Mouse (Mus musculus) liver, adult (tissue): Measurements from ENCODE around the gene Art2b.

Experiments used
- GATA4 ChIP-seq: IDR thresholded peaks from 2 replicates; pipeline ENCODE4 v1.6.1; 2014; ENCODE audit warnings: mild to moderate bottlenecking, low read length; ENCODE audit not compliant: insufficient replicate concordance

Art2b gene

DNA sequence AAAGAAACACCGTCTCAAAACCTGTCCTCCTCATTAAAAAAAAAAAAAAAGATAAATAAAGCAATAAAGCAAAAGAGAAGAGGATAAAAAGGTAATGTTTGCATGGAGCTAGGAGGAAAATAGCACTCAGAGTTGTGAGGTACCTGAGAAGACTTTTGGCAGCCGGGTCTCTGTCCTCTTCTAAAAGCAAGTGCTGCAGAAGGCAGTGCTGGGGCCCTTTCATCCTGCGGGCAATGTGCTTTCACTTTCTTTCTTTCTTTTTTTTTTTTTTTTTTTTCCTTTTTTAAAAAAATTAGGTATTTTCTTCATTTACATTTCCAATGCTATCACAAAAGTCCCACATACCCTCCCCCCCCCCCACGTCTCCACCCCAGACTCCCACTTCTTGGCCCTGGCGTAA is at the start of gene Art2b:
TSS of gene Art2b (minus strand) at position 193 of the 400 bp plus-strand sequence.
- no peak for TF ChIP-seq GATA4

DNA sequence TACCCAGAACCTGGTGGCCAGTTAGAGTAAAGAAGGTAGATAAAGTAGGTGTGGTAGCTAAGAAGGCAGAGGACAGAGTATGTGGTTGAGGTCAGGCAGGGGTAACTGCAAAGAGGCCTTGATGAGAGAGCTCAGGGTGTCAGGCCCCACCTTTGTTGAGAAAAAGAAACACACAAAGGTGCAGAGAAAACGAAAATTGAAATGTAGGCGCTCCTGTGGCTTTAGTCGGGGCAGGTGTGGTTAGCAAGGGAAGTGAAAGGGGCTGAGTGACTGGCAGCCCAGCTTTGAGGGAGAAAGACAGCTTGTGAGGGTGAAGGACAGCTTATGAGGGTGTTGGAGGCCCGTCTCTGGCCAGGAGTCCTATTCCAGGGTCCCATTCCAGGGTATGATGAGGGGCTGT is 49.1 kb upstream of the Art2b start:
- TF ChIP-seq GATA4 = no peak

DNA sequence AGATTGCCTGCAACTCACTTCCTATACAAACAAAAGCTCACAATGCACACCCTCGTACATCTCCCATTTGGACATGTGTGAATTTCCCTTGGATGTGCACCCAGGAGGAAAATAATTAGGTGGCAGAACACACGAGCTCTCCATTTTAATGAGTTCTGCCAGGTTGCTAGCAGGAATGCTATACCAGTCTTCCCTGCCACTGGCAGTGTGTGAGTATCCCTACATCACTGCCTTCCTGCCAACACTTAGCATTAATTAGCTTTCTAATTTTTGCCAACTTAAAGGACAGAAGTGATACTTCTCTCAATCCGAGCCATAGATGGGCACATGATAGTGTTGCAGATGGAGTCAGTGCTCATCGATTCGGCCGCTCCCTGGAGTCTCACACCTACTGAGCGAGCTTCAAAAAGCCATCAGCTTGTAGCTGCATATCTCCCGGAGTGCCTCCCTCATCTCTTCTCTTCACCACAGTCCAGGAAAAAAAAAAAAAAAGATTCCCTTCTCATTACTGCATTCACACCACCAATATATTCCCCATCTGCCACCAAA is 48.3 kb upstream of the Art2b start:
- no peak for TF ChIP-seq GATA4

DNA sequence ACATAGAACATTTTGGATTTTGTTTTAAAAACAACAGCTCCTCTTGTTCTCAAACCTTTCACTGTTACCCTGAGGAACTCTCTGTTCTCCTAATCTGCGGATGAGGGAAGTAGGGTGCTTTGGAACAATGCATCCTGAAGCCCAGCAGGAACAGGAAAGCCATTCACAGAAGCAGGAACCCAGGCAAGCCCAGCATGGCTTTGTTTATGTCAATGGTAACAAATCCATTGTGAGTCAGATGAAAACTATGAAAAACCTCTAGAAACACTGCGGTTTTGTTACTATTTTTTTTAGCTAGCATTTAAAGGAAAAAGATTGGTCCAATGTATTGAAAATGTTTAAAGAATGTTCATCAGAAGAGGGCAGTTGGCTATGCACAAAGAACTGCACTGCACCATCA is 43.1 kb upstream of the Art2b start:
- no peak for TF ChIP-seq GATA4

DNA sequence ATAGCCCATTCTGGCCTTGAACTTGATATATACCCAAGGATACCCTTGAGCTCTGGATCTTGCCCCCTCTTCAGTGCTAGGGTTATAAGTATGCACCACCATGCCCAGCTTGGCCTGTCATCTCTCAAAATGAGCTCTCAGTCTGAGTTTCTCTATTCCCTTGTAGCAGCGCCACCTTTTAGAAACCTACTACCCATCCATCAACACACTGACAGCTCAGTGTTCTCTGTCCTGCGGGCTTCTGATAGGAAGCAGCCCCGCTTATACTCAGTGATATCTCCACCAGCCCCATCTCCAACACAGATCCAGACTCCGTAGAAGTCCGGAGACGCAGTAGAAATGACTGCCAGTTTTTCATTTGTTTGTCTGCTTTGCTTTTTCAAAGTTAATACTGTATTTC is 38.9 kb upstream of the Art2b start:
- no peak for TF ChIP-seq GATA4

DNA sequence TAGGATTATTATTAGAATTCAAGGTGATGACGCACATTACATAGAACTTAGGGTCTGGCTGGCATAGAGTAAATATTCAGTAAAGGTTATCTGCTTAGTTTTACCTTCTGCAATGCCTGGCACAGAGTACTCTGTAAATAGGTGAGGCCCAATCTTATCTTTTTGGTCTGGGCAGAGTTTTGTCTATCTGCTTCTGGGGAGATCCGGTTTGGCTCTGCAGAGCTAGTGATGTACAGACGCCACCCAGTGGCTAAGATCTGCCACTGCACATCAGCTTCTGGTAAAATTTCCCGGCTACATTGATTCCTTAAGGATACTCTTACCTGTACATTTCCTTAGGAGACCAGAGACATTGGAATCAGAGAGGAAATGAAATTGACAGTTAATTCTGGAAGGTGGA is 35.0 kb upstream of the Art2b start:
- peak; percentile 76; the same call in 1 of the 2 replicates for TF ChIP-seq GATA4

DNA sequence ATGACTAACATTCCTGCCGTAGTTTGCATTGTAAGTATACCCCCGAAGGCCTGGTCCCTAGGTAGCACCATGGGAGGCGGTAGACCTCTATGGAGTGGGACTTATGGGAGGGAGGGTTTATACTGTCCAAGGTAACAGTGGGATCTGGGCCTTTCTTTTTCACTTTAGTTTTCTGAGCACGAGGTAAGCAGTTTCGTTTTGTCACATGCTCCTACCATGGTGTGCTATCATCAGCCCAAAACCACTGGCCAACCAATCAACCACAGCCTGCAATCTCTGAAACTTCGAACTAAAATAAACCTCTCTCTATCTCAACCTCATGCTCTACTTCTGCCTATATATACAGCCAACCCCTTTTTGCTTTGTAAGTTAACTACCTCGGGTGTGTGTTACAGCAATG is 32.9 kb upstream of the Art2b start:
- no peak for TF ChIP-seq GATA4

DNA sequence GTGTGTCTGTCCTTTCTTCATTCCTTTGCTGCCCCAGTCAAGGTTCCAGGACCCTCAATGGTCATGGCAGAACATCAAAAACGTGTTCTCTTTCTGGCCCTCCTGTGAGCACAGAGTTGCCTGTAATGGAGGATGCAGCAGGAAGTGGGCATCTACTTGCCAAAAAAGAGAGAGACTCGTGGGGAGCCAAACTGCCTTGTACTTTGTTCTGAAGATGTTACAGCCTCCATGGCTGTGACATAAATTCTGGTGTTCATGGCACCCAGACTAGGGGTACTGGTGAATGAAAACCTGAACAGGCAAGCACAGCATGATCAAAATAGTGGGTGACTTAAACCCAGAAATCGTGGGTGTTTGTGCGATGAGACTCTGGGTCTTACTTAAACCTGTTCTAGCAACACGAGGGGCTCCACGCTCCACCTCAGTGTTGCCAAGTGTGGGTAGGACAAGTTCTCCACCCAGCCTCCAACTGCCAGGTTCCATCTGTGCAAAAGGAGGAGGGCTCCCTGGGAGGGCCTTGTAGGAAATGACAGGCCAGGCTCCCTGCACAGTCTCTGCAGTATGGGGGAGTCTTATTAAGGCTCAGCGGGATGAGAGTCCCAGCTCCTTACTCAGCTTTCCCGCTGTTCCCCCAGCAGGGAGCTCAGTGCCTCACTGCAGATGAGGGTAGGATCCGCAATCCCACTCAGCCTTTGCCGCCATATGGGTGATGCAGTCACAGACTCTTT is 32.2 kb upstream of the Art2b start:
- no peak for TF ChIP-seq GATA4

DNA sequence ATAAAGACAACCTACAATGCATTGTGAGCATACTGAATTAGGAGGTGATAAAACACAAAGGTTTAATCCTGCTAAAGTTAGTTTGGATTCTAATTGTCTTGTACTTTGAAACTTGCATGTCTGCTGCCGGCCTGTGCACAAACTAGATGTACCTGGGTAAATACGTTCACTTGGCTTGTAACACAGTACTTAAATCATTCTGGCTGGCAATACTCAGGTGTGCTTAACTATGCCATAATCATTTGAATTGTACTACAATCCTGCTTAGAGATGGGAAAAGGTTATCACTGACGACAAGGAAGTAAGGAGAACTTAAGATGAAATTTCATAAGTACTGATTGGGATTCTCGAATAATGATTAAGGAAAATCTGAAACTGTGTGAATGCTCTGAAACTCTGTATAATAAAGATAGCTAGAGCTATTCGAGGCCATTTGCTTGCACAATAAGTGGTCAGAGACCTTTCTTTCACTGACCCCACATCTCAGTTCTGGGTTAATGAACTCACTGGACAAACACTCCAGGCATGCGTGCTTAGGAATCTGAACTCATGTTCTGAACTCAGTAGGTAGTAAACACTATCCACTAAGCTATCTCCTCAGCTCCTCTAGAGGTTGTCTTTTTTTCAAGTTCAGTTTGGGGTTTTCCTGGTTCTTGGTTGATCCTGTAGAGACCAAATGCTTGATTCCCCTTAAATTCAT is 30.9 kb upstream of the Art2b start:
- no peak for TF ChIP-seq GATA4

DNA sequence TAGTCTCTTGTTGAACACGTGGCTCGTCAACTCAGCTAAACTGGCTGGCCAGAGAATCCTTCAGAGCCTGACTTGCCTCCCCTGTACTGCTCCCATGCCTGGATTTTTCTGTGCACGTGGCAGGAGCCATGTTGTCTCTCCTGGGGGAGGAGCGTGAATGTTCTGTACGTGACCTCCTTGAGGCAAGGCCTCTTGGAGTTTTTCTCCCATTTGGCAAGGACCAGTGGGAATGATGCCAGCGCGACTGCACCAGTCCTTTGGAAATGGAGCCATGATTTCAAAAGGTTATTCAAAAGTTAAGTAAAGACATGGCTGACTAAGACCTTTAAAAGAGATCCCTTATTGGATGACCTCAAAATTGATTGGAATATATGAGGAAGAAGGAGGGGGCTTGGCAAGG is 30.0 kb upstream of the Art2b start:
- no peak for TF ChIP-seq GATA4

DNA sequence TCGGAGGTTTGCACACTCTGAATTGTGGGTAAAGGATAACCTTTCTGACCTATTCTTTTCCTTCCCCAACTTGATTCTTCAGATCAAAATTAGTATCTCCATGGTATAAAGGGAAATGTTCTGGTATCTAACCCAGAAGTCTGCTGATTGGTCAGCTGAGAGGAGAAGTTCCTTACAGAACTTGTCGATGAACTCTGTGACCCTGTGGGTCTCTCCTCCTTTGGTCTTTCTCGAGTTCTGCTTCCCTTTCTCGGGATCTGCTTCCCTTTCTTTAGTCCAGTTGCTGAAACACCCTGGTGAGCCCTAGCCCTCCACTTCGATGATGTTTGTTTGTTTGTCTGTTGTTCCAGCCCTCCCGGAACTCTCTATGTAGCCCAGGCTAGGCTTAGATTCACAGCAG is 22.4 kb upstream of the Art2b start:
- TF ChIP-seq GATA4 = no peak

DNA sequence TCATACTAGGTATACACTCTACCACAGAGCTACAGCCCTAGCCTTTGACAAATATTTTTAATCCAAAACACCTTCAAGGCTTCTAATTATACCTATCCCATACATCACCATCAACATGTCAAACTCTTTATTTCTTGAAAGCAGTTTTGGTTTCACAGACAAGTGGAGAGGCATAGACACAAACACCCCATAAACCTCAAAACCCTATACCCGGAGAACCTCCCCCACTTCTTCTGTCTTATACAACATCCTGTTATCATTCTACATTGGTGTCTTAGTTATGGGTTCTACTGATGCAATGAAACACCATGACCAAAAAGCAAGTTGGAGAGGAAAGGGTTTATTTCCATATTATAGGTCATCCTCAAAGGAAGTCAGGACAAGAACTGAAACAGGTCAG is 15.0 kb upstream of the Art2b start:
- no peak for TF ChIP-seq GATA4

DNA sequence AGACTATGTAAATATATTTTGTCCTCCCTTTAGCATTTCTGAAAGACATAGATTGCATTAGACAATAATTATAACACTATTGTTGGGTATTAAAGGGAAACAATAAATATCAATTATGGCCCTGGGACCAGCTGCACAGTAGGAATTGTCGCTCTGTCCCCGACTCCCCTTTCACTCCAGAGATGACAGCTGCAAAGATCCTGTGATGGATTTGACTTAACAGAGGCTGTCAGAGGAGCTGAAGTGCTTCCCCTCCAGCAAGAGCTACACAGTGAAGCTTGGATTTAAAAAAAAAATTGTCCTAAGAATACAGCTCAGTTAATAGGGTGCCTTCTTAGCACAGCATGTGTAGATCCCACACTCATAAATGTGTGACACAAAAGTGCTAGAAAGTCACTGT is 13.1 kb upstream of the Art2b start:
- TF ChIP-seq GATA4 = no peak

DNA sequence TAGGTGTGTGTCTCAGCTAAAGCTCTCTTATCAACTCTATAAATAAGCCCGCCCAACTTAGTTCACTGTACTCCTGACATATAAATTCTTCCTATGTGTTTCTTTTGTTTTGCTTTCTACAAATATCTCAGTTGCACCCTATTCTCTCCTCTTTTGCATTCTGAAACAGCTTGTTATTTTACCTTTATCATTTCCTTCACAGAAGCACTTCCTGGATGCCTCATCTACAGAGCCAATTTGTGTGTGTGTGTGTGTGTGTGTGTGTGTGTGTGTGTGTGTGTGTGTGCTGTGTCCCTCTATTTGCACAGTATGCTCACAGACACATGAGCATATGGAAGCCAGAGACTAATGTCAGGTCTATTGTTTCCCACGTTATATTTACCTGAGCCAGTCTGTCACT is 9.6 kb upstream of the Art2b start:
- TF ChIP-seq GATA4 = no peak

DNA sequence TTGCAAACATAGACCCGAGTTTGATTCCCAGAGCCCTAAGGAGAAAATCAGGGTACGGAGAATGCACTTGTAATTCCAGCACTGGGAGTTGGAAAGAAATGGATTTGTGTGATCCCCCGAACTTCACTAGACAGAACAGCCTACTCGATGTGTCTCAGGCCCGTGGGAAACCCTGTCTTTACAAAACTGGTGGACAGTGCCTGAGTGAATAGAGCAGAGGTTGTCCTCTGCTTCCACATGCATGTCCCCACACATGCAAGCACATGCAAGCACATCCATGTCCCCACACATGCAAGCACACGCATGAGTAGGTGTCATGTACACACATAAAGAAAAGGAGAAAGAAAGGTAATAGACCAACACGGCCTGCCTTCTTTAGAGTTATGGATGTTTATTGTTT is 3.4 kb downstream of the Art2b start:
- no peak for TF ChIP-seq GATA4

DNA sequence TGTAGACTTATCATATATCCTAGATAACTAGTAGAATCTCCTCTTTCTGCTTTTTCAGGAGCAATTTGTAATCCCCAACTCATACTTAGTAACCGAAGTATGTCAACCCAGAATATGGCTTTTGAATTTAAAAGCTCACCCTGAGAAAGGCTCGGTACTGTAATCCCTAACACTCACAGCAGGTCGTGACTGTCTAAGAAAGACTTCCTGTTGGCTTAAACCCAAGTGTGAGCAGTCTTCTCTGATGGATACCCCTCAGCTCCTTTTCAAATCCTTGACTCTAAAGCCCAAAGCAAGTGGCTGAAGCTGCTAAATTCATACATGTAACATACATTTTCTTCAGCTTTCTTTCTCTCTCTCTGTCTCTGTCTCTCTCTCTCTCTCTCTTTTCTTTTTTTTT is 11.0 kb downstream of the Art2b start:
- TF ChIP-seq GATA4 = no peak
